Mouse (Mus musculus) CH12.LX (cell line): ENCODE measurements around the gene Slc2a4.
A peak's percentile ranks its signal among the peaks of the same experiment; 100 is the strongest.

Experiments used
- CHD1 ChIP-seq: IDR thresholded peaks from 2 replicates; pipeline ENCODE4 v1.6.1; 2012; ENCODE audit warnings: low read depth, low read length, improper control_type of control experiment, inconsistent platforms
- CTCF ChIP-seq, 2 experiments: IDR thresholded peaks in 1 of 2; conservative IDR thresholded peaks in 1 of 2; 2 replicates each; pipeline ENCODE4 v1.5.1; 2011 to 2012; ENCODE audit warnings: low read depth in 2 of 2, low read length in 2 of 2, improper control_type of control experiment in 1 of 2, inconsistent platforms in 1 of 2, mild to moderate bottlenecking in 1 of 2, moderate library complexity in 1 of 2
- RCOR1 ChIP-seq: conservative IDR thresholded peaks from 2 replicates; pipeline ENCODE4 v1.6.1; 2012; ENCODE audit warnings: low read depth, mild to moderate bottlenecking, inconsistent platforms, low read length, improper control_type of control experiment
- ZKSCAN1 ChIP-seq: IDR thresholded peaks from 2 replicates; pipeline ENCODE4 v1.6.1; 2012; ENCODE audit warnings: low read depth, inconsistent platforms, low read length, improper control_type of control experiment, borderline replicate concordance

GRCm38 (mm10) chr11:69956218-69956617, 8.2 kb upstream of the Slc2a4 start:
- TF ChIP-seq CTCF (conservative IDR thresholded peaks at IDR 0.05 in 1 of 2, IDR thresholded peaks at IDR 0.05 in 1 of 2; ENCODE audit: low read depth in 2 of 2, low read length in 2 of 2) (peak; percentile 9 to 55; a peak in 2 of 4 replicates), ZKSCAN1 (no peak), RCOR1 (no peak), CHD1 (no peak)
